Mouse (Mus musculus) myocyte (in vitro differentiated cells): Measurements from ENCODE around the gene Gm21983. TPM values are rescaled to one million over a fixed set of nuclear protein-coding genes. Genes with fewer than 3 reads are reported as not detected.

Source experiments
- H3K27me3 ChIP-seq: one replicate; pipeline ENCODE4 v1.6.1; 2011; ENCODE audit not compliant: control insufficient read depth, insufficient read depth, insufficient read length
- H3K36me3 ChIP-seq: one replicate; pipeline ENCODE4 v1.6.1; 2011; ENCODE audit not compliant: control insufficient read depth, insufficient read depth
- H3K4me2 ChIP-seq: one replicate; pipeline ENCODE4 v1.6.1; 2011; ENCODE audit warnings: low read depth, control low read depth
- H3K4me3 ChIP-seq: one replicate; pipeline ENCODE4 v1.5.1; 2011; ENCODE audit warnings: mild to moderate bottlenecking, control low read depth, moderate library complexity
- H3K79me2 ChIP-seq: one replicate; pipeline ENCODE4 v1.6.1; 2011; ENCODE audit not compliant: control insufficient read depth, insufficient read depth
- H3ac ChIP-seq: one replicate; pipeline ENCODE4 v1.6.1; 2011; ENCODE audit not compliant: control insufficient read depth, insufficient read length
- CEBPB ChIP-seq: IDR thresholded peaks from 2 replicates; pipeline ENCODE4 v1.6.1; 2011; ENCODE audit warnings: mild to moderate bottlenecking, moderate library complexity; ENCODE audit not compliant: poor library complexity, insufficient read depth, severe bottlenecking
- E2F4 ChIP-seq: IDR thresholded peaks from one replicate; pipeline ENCODE4 v1.6.1; 2011; ENCODE audit warnings: mild to moderate bottlenecking, control low read depth, moderate library complexity; ENCODE audit not compliant: insufficient read depth
- MAX ChIP-seq: IDR thresholded peaks from one replicate; pipeline ENCODE4 v1.6.1; 2011; ENCODE audit warnings: low read depth, mild to moderate bottlenecking, control low read depth
- MYOD1 ChIP-seq, 3 experiments: IDR thresholded peaks; one replicate each; pipeline ENCODE4 v1.6.1; 2011; ENCODE audit warnings: control low read depth in 2 of 3, low read depth in 2 of 3, mild to moderate bottlenecking in 2 of 3, moderate library complexity in 1 of 3; ENCODE audit not compliant: insufficient read length in 2 of 3, control insufficient read depth in 1 of 3
- MYOG ChIP-seq, 3 experiments: IDR thresholded peaks; one replicate each; pipeline ENCODE4 v1.6.1; 2011; ENCODE audit warnings: control low read depth in 2 of 3, low read depth in 2 of 3, mild to moderate bottlenecking in 2 of 3; ENCODE audit not compliant: insufficient read length in 2 of 3, control insufficient read depth in 1 of 3, insufficient read depth in 1 of 3
- POLR2A ChIP-seq: IDR thresholded peaks from one replicate; pipeline ENCODE4 v1.6.1; 2011; ENCODE audit warnings: low read depth, mild to moderate bottlenecking, control low read depth, moderate library complexity; ENCODE audit not compliant: insufficient read length
- POLR2AphosphoS2 ChIP-seq: IDR thresholded peaks from one replicate; pipeline ENCODE4 v1.6.1; 2011; ENCODE audit warnings: low read depth, control low read depth; ENCODE audit not compliant: insufficient read length
- REST ChIP-seq: IDR thresholded peaks from one replicate; pipeline ENCODE4 v1.6.1; 2011; ENCODE audit warnings: mild to moderate bottlenecking, control low read depth, moderate library complexity; ENCODE audit not compliant: insufficient read depth, insufficient read length
- SRF ChIP-seq: IDR thresholded peaks from one replicate; pipeline ENCODE4 v1.6.1; 2011; ENCODE audit warnings: low read depth; ENCODE audit not compliant: control insufficient read depth, insufficient read length
- TCF12 ChIP-seq: IDR thresholded peaks from one replicate; pipeline ENCODE4 v1.6.1; 2011; ENCODE audit warnings: mild to moderate bottlenecking, control low read depth; ENCODE audit not compliant: poor library complexity, insufficient read depth, severe bottlenecking
- TCF3 ChIP-seq: IDR thresholded peaks from one replicate; pipeline ENCODE4 v1.6.1; 2011; ENCODE audit warnings: low read depth, control low read depth; ENCODE audit not compliant: insufficient read length
- USF1 ChIP-seq: IDR thresholded peaks from one replicate; pipeline ENCODE4 v1.6.1; 2011; ENCODE audit warnings: low read depth, mild to moderate bottlenecking, control low read depth, moderate library complexity
- polyA plus RNA-seq: library from polyadenylated mRNA; unstranded; fragments of >200 nt; fragmentation: generic; extraction: Trizol; gene quantifications from one replicate; pipeline ENCODE4 v1.2.1, GENCODE M21; 2012; ENCODE audit warnings: missing spikeins

Gm21983 gene
- polyA plus RNA-seq, 1 experiment, result not detected

DNA sequence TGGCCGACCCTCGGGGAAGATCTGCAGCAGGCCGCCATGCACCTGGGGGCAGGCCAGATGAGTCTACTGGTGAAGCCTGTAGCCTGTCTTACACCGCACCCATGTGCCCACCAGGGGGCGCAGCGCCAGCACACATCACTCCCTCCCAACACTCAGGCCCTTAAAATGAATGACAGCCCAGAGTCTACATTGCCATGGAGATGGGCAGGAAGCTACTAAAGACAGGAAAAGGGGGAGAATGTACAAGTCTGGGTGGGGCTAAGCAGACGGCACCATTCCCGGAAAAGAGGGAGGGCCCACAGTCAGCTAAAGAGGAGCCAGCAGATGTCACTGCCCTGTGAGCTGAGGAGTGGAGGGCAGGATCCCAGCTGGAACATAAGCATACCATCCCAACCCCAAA is 21.0 kb downstream of the Gm21983 start:
- Histone ChIP-seq H3K79me2 (no peaks in the 10 kb centered on the region), H3K4me3 (no peak overlapping the region), H3K36me3 (no peaks in the 10 kb centered on the region), H3K4me2 (peak overlapping the region; percentile 13), H3ac (no peak overlapping the region), H3K27me3 (no peaks in the 10 kb centered on the region)
- TF ChIP-seq POLR2A (no peak), CEBPB (no peak), TCF3 (no peak), MAX (no peak), MYOD1 (IDR thresholded peaks at IDR 0.05; ENCODE audit: control insufficient read depth in 1 of 3, insufficient read length in 2 of 3, low read depth in 2 of 3) (no peak), POLR2AphosphoS2 (no peak), TCF12 (no peak), SRF (no peak), USF1 (no peak), E2F4 (no peak), MYOG (IDR thresholded peaks at IDR 0.05; ENCODE audit: control insufficient read depth in 1 of 3, insufficient read depth in 1 of 3, insufficient read length in 2 of 3, low read depth in 2 of 3) (no peak), REST (no peak)

DNA sequence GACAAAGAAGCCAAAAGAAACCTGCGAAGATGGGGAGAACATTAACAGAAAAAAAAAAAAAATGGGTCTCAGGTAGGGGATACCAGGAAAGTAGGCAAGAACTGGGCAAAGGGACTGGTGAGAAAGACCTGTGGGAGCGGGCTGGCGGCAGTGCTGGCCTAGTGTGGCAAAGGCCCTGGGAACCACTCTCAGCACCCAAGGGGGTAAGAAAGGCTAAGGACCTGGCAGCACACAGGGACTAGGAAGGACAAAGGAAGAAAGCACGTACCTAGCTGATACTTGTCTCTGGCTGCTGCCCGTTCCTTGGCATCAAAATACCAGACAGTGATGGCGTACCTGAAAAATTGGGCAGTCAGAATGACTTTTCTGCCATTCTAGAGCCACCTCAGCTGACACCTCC is 21.6 kb downstream of the Gm21983 start:
- TF ChIP-seq MAX (no peak), TCF3 (no peak), CEBPB (no peak), REST (no peak), E2F4 (no peak), SRF (no peak), POLR2A (no peak), MYOG (IDR thresholded peaks at IDR 0.05; ENCODE audit: control insufficient read depth in 1 of 3, insufficient read depth in 1 of 3, insufficient read length in 2 of 3, low read depth in 2 of 3) (no peak), TCF12 (no peak), POLR2AphosphoS2 (no peak), USF1 (no peak), MYOD1 (IDR thresholded peaks at IDR 0.05; ENCODE audit: control insufficient read depth in 1 of 3, insufficient read length in 2 of 3, low read depth in 2 of 3) (no peak)
- no peaks in the 10 kb centered on the region for H3K79me2 ChIP-seq
- no peaks in the 10 kb centered on the region for H3K27me3 ChIP-seq
- H3K36me3 ChIP-seq, result no peaks in the 10 kb centered on the region
- H3K4me3 ChIP-seq, result no peak overlapping the region
- no peak overlapping the region for H3K4me2 ChIP-seq
- no peak overlapping the region for H3ac ChIP-seq

DNA sequence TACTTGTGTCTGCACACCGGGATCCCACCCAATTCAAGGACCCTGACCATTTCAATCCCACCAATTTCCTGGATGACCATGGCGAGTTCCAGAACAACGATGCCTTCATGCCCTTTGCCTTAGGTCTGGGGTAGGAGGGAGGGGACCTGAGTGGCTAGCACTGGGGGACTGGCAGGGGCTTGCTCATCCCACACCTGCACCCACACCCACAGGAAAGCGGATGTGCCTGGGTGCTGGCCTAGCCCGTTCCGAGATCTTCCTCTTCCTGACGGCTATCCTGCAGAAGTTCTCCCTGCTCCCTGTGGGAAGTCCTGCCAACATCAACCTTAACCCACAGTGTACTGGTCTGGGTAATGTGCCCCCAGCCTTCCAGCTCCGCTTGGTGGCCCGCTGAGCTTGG is 22.7 kb downstream of the Gm21983 start:
- TF ChIP-seq E2F4 (no peak), POLR2AphosphoS2 (no peak), MAX (no peak), MYOG (IDR thresholded peaks at IDR 0.05; ENCODE audit: control insufficient read depth in 1 of 3, insufficient read depth in 1 of 3, insufficient read length in 2 of 3, low read depth in 2 of 3) (no peak), CEBPB (no peak), REST (no peak)
- no peaks in the 10 kb centered on the region for H3K79me2 ChIP-seq
- no peak overlapping the region for H3ac ChIP-seq
- H3K4me2 ChIP-seq, result no peak overlapping the region
- H3K4me3 ChIP-seq, result no peak overlapping the region
- H3K27me3 ChIP-seq, result no peaks in the 10 kb centered on the region
- H3K36me3 ChIP-seq, result no peaks in the 10 kb centered on the region

DNA sequence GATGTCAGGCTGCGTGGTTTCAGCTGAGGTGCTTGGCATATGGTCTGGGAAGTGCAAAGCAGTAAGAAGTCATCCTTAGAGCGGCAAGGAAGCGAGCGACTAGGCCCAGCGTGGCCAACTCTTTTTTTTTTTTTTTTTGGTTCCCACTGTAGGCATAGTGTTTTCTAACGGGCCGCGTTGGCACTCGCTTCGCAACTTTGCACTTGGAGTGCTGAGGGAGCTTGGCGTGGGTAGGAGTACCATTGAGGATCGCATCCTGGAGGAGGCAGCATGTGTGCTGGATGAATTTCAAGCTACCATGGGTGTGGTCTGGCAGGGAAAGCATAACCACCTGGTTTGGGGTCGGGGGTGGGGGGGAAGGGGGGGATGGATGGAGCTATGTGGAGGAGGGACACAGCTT is 24.9 kb downstream of the Gm21983 start:
- TF ChIP-seq MYOG (IDR thresholded peaks at IDR 0.05; ENCODE audit: control insufficient read depth in 1 of 3, insufficient read depth in 1 of 3, insufficient read length in 2 of 3, low read depth in 2 of 3) (no peak), REST (no peak), MYOD1 (IDR thresholded peaks at IDR 0.05; ENCODE audit: control insufficient read depth in 1 of 3, insufficient read length in 2 of 3, low read depth in 2 of 3) (no peak), USF1 (no peak), TCF3 (no peak), POLR2AphosphoS2 (no peak), CEBPB (no peak), E2F4 (no peak), POLR2A (no peak), SRF (no peak), MAX (no peak), TCF12 (no peak)
- Histone ChIP-seq H3K4me3 (no peak overlapping the region), H3K36me3 (no peaks in the 10 kb centered on the region), H3K4me2 (no peak overlapping the region), H3K79me2 (no peaks in the 10 kb centered on the region), H3K27me3 (no peaks in the 10 kb centered on the region), H3ac (no peak overlapping the region)
